Mouse (Mus musculus) thymus, postnatal 4 days (tissue): ENCODE measurements around the gene Lrrc15.

Experiments
- DNase-seq: peaks from one replicate; pipeline ENCODE4 v3.0.0; 2021

Gene Lrrc15

GRCm38 (mm10) chr16:30282844-30283495 lies at the start of gene Lrrc15:
Lrrc15 (minus strand) TSS chr16:30283256.
- DNase-seq: peak; percentile 47

GRCm38 (mm10) chr16:30314236-30314635 lies 31.2 kb upstream of the Lrrc15 start:
- no peak for DNase-seq

- DNase-seq: no peak
Observed at GRCm38 (mm10) chr16:30310647-30311046, 27.6 kb upstream of the Lrrc15 start, which contains the start of gene Gp5. Gp5 (minus strand) TSS chr16:30310779.

GRCm38 (mm10) chr16:30310171-30310515 lies 27.1 kb upstream of the Lrrc15 start:
- no peak for DNase-seq

- DNase-seq: peak; percentile 35
Observed at GRCm38 (mm10) chr16:30309395-30310170, 26.5 kb upstream of the Lrrc15 start.

GRCm38 (mm10) chr16:30308616-30309394 lies 25.7 kb upstream of the Lrrc15 start:
- peak; percentile 67 for DNase-seq

- DNase-seq: no peak
Observed at GRCm38 (mm10) chr16:30307961-30308615, 25.0 kb upstream of the Lrrc15 start.

GRCm38 (mm10) chr16:30307306-30307705 lies 24.2 kb upstream of the Lrrc15 start:
- DNase-seq: no peak

GRCm38 (mm10) chr16:30306102-30306501 lies 23.0 kb upstream of the Lrrc15 start:
- peak; percentile 5 for DNase-seq

GRCm38 (mm10) chr16:30304236-30304635 lies 21.2 kb upstream of the Lrrc15 start:
- peak; percentile 2 for DNase-seq

GRCm38 (mm10) chr16:30303411-30303810 lies 20.4 kb upstream of the Lrrc15 start:
- DNase-seq: no peak

GRCm38 (mm10) chr16:30302686-30303085 lies 19.6 kb upstream of the Lrrc15 start:
- no peak for DNase-seq

- no peak for DNase-seq
Observed at GRCm38 (mm10) chr16:30299711-30300277, 16.7 kb upstream of the Lrrc15 start.

GRCm38 (mm10) chr16:30297450-30297849 lies 14.4 kb upstream of the Lrrc15 start:
- DNase-seq: no peak

- DNase-seq: no peak
Observed at GRCm38 (mm10) chr16:30296601-30297275, 13.7 kb upstream of the Lrrc15 start.

GRCm38 (mm10) chr16:30295106-30295505 lies 12.1 kb upstream of the Lrrc15 start:
- no peak for DNase-seq

GRCm38 (mm10) chr16:30290436-30290835 lies 7.4 kb upstream of the Lrrc15 start:
- DNase-seq: no peak

GRCm38 (mm10) chr16:30285701-30286100 lies 2.6 kb upstream of the Lrrc15 start:
- no peak for DNase-seq

- DNase-seq: peak; percentile 78
Observed at GRCm38 (mm10) chr16:30283743-30284337, 784 bp upstream of the Lrrc15 start.

GRCm38 (mm10) chr16:30280676-30281297 lies 2.3 kb downstream of the Lrrc15 start:
- no peak for DNase-seq

- peak; percentile 34 for DNase-seq
Observed at GRCm38 (mm10) chr16:30278406-30278805, 4.7 kb downstream of the Lrrc15 start.
